Mouse (Mus musculus) testis, adult 2 months (tissue): ENCODE data around the gene Castor1. TPM values are rescaled to one million over a fixed set of nuclear protein-coding genes. Genes with fewer than 3 reads are reported as not detected.

Experiments
- H3K27ac ChIP-seq: fragments of 200-500 bp; 2 replicates; pipeline ENCODE4 v1.5.1; 2012; ENCODE audit warnings: low read depth, low read length; ENCODE audit not compliant: control insufficient read depth, insufficient read depth
- H3K27me3 ChIP-seq: fragments of 200-500 bp; 2 replicates; pipeline ENCODE4 v1.6.1; 2012; ENCODE audit warnings: mild to moderate bottlenecking, low read length, moderate library complexity; ENCODE audit not compliant: control insufficient read depth, insufficient read depth
- H3K36me3 ChIP-seq: fragments of 200-500 bp; 2 replicates; pipeline ENCODE4 v1.6.1; 2012; ENCODE audit warnings: mild to moderate bottlenecking, low read length; ENCODE audit not compliant: control insufficient read depth, insufficient read depth
- H3K4me1 ChIP-seq: fragments of 200-500 bp; 2 replicates; pipeline ENCODE4 v1.6.1; 2012; ENCODE audit warnings: low read length; ENCODE audit not compliant: control insufficient read depth, insufficient read depth
- H3K4me3 ChIP-seq: fragments of 200-500 bp; 2 replicates; pipeline ENCODE4 v1.5.1; 2012; ENCODE audit warnings: low read depth, mild to moderate bottlenecking, low read length, moderate library complexity, mixed read lengths; ENCODE audit not compliant: control insufficient read depth
- CTCF ChIP-seq: fragments of 200-500 bp; IDR thresholded peaks from 2 replicates; pipeline ENCODE4 v1.5.1; 2012; ENCODE audit warnings: low read depth, mild to moderate bottlenecking, inconsistent platforms, low read length, moderate library complexity; ENCODE audit not compliant: control insufficient read depth, insufficient read depth, insufficient replicate concordance
- POLR2A ChIP-seq: fragments of 200-500 bp; IDR thresholded peaks from 2 replicates; pipeline ENCODE4 v1.6.1; 2012; ENCODE audit warnings: low read depth, mild to moderate bottlenecking, inconsistent platforms, low read length, moderate library complexity; ENCODE audit not compliant: control insufficient read depth
- polyA plus RNA-seq: library from polyadenylated mRNA; depleted of rRNA; stranded (reverse); fragments of >200 nt; gene quantifications from 2 replicates; pipeline ENCODE4 v1.2.3, GENCODE M21; 2012; rRNA removed

Castor1 gene
- polyA plus RNA-seq, 1 experiment = 7.6 TPM

DNA sequence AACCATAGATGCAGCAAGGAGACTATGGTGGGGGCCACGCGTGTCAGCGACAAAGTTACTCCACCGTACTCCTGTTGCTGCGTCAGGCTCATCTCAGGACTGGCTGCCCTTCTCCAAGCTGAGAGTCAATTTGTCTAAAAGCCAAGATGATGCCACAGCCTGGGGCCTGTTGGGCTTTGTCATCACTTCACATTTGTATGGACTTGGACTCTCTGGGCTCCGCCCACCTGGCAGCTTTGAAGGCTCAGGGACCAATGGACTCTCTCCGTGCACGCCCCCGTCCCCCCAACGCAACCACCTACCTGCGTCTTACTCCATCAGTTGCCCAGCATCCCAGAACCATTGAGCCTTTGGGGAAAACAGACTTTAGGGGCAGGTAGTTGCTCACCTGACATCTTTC is 53.5 kb downstream of the Castor1 start:
- H3K4me3 ChIP-seq = no peak overlapping the region
- no peak for TF ChIP-seq POLR2A
- TF ChIP-seq CTCF = no peak
- H3K27ac ChIP-seq = no peak overlapping the region
- H3K4me1 ChIP-seq = peaks cover 14% of the 10 kb centered on the region
- no peaks in the 10 kb centered on the region for H3K27me3 ChIP-seq
- no peaks in the 10 kb centered on the region for H3K36me3 ChIP-seq

Other genes starting within 250 kb of the Castor1 start
- gene 4930556J24Rik, start 241.4 kb upstream of the Castor1 start, polyA plus RNA-seq = 1.6 TPM in 2 replicates
- gene Gal3st1, start 234.6 kb upstream of the Castor1 start, polyA plus RNA-seq = 6.6 and 9.8 TPM in 2 replicates
- gene Sec14l4, start 186.8 kb upstream of the Castor1 start, polyA plus RNA-seq = 0.42 and 0.56 TPM in 2 replicates
- 1.0 and 1.9 TPM in 2 replicates for gene Sec14l3, start 153.4 kb upstream of the Castor1 start, polyA plus RNA-seq
- gene Mtfp1, start 122.8 kb upstream of the Castor1 start, polyA plus RNA-seq = 9.0 and 10.0 TPM in 2 replicates
- 2.2 and 4.8 TPM in 2 replicates for gene Sec14l2, start 94.8 kb upstream of the Castor1 start, polyA plus RNA-seq
- gene Rnf215, start 83.0 kb upstream of the Castor1 start, polyA plus RNA-seq = 4.2 and 4.5 TPM in 2 replicates
- 46.5 and 48.8 TPM in 2 replicates for gene Ccdc157, start 57.9 kb upstream of the Castor1 start, polyA plus RNA-seq
- 32.9 and 35.1 TPM in 2 replicates for gene Sf3a1, start 57.9 kb upstream of the Castor1 start, polyA plus RNA-seq
- 40.6 and 42.1 TPM in 2 replicates for gene Tbc1d10a, start 31.4 kb upstream of the Castor1 start, polyA plus RNA-seq
- not detected in 2 replicates for gene Osm, start 18.2 kb downstream of the Castor1 start, polyA plus RNA-seq
- gene Lif, start 39.3 kb downstream of the Castor1 start, polyA plus RNA-seq = 0.21 and 0.28 TPM in 2 replicates
- 13.7 and 15.3 TPM in 2 replicates for gene Hormad2, start 222.9 kb downstream of the Castor1 start, polyA plus RNA-seq